Mouse (Mus musculus) gastrocnemius, adult 2 months (tissue): ENCODE results near the gene Atp8b2. TPM values are rescaled to one million over a fixed set of nuclear protein-coding genes. Genes with fewer than 3 reads are reported as not detected.

Experiments
- DNase-seq: peaks from one replicate; pipeline ENCODE4 v3.0.0; 2022
- H3K27ac ChIP-seq: fragments of 200-600 bp; 2 replicates; pipeline ENCODE4 v1.8.1; 2022; ENCODE audit warnings: mild to moderate bottlenecking
- H3K4me3 ChIP-seq: fragments of 200-600 bp; 2 replicates; pipeline ENCODE4 v1.8.1; 2022; ENCODE audit warnings: mild to moderate bottlenecking, moderate library complexity
- CTCF ChIP-seq: fragments of 200-600 bp; IDR thresholded peaks from 2 replicates; pipeline ENCODE4 v1.8.1; 2022; ENCODE audit warnings: antibody characterized with exemption, mild to moderate bottlenecking, moderate library complexity
- intact Hi-C: fragments of 180-260 bp; cut with DNase I; formaldehyde crosslinking; loops from one replicate; pipeline ENCODE4 v1.15.1; 2025
- total RNA-seq, 2 experiments: library from RNA; stranded (reverse); gene quantifications; 2 replicates each; pipeline ENCODE4 v1.2.3; 2021

The Atp8b2 gene
- total RNA-seq, 2 experiments from 2014 or later = 6.0 to 9.8 TPM

DNA sequence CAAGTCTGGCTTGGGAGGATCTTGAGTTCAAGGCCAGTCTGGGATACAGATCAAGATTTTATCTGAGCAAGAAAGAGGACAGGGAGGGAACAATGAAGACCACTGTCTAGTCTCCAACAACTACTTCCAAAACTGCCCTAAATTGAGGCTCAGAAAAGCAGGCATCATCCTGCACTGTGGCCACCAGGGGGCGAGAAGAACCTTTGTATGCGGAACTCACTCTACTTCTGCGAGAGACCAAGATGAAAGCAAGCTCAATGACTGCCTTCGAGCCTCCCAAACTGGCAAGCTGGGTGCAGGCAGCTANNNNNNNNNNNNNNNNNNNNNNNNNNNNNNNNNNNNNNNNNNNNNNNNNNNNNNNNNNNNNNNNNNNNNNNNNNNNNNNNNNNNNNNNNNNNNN lies 9.9 kb downstream of the Atp8b2 start:
- intact Hi-C loops = loop anchor here (1.0 kb wide), 1 partner anchor 124 kb away; no protein-coding TSS in a partner anchor
- Histone ChIP-seq H3K4me3 (no peak overlapping the region), H3K27ac (no peak overlapping the region)
- DNase-seq = peak; percentile 79
- TF ChIP-seq CTCF = peak; percentile 93

DNA sequence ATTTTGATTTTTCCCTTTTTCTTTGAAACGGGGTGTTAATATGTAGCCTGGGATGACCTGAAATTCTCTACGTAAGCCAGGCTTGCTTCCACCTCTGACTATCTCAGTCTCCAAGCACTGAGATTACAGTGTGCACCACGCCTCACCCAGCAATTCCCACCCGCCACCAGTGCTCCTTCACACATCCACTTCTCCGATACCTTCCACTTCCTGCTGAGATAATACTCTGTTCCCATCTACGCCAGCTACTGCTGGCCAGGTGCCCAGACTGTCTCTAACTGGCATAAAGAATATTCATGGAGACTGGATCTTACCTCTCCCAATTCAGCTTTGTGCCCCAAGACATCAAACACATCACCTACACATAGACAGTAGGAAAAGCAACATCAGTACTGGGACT lies 14.7 kb downstream of the Atp8b2 start:
- Histone ChIP-seq H3K4me3 (no peak overlapping the region), H3K27ac (no peak overlapping the region)
- no peak for TF ChIP-seq CTCF
- intact Hi-C loops = no loop called here
- DNase-seq = no peak

DNA sequence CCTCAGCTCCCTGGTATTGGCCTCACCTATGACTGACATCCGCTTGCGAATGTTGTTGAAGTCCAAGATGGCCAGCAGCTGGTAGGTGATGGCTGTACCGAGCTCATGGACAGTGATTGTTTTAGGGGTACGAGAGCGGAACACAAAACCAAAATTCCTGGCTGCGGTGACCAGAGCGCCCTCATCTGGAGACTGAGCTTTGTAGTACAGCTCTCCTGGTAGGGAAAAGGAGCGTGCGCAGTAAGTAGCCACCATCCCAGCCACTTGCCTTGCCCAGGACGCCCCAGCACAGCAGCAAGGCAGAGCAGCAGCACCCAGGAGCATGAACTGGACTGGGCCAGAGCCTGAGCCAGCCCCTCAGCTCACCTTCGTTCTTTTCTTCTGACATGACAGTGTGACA lies 15.3 kb downstream of the Atp8b2 start:
- intact Hi-C loops = no loop called here
- Histone ChIP-seq H3K4me3 (no peak overlapping the region), H3K27ac (no peak overlapping the region)
- no peak for TF ChIP-seq CTCF
- DNase-seq = no peak

DNA sequence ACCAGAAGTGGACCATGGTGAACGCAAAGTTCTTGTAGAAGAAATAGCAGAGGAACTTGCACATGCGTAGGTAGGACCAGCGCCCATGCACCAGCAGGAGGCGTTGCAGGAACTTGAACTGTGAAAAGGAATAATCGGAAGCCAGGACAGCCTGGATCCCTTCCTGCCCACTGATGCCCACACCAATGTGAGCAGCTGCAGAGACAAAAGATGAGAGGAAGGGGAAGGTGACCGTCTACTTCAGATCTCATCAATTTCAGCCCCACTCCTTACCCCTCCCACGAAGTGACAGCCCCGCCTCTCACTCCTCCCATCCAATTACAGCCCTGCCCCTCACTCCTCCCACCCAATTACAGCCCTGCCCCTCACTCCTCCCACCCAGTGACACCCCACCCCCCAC lies 18.3 kb downstream of the Atp8b2 start:
- DNase-seq = no peak
- no peak overlapping the region for H3K4me3 ChIP-seq
- intact Hi-C loops = no loop called here
- no peak for TF ChIP-seq CTCF
- H3K27ac ChIP-seq = no peak overlapping the region

DNA sequence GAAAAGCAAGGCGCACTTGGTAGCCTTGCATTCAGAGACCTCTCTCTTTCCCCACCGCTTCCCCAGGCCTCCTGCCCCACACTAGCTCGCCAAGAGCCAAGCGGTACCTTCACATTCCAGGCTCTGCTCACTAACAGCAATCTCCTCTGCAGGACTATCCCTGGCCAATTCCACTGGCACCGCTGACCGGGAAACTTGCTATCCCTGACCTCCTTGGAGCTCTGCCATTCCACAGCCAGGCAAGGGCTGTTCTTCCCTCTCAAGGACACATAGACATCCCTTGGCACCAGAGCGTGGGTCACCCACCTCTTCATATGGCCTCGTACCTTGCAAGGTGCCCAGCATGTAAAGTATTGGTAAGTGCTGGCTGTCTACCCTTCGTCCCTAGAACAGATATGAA lies 20.4 kb downstream of the Atp8b2 start:
- intact Hi-C loops = no loop called here
- TF ChIP-seq CTCF = no peak
- H3K4me3 ChIP-seq = no peak overlapping the region
- no peak overlapping the region for H3K27ac ChIP-seq
- no peak for DNase-seq

DNA sequence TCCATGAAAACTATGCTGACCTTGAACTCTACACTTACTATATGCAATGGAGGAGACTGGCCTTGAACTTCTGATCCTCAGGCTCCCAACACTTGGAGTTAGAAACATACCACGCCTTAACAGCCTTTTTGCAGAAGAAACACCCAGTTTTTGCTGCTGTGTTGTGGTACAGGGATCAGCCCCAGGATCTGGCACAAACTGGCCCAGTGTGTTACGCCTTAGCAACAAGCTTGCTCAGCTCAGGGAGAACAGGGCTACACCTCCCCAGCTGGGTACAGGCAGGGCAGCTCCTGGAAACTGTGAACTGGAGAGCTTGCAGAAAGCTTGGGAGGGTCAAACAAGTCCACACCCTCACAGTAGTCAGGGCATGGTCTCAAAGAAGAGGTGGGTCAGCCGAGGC lies 26.8 kb downstream of the Atp8b2 start:
- intact Hi-C loops = no loop called here
- no peak for DNase-seq
- no peak for TF ChIP-seq CTCF
- Histone ChIP-seq H3K4me3 (no peak overlapping the region), H3K27ac (no peak overlapping the region)

DNA sequence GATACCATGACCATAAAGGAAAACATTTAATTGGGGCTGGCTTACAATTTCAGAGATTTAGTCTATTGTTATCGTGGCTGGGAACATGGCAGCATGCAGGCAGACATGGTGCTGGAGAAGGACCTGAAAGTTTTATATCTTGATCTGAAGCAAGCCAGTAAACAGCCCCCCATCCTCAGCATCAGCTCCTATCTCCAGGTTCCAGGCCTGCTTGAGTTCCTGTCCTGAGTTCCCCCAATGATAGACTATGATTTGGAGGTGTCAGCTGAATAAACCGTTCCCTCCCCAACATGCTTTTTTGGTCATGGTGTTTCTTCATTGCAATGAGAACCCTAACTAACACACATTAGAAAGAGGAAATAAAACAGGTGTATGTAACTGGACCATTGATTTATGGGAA lies 30.4 kb downstream of the Atp8b2 start:
- TF ChIP-seq CTCF = no peak
- Histone ChIP-seq H3K4me3 (no peak overlapping the region), H3K27ac (no peak overlapping the region)
- no peak for DNase-seq
- intact Hi-C loops = no loop called here

DNA sequence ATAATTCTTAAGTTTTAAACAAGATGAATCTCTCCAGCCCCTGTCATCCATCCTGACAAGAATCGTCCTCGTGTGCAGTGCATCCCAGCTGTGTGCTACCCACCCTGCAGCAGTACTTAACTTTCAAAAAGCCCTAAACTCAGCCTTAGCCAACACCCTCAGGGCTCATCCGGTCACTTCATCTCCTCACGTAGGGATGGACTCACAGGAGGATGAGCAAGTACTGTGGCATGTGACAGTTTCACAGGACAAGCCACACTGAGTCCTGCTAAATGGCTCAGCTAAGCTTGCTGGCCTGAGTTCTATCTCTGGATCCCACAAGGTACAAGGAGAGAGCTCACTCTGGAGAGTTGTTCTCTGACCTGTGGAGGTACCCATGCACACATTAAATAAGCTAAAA lies 34.4 kb downstream of the Atp8b2 start:
- TF ChIP-seq CTCF = no peak
- intact Hi-C loops = no loop called here
- H3K4me3 ChIP-seq = no peak overlapping the region
- DNase-seq = no peak
- no peak overlapping the region for H3K27ac ChIP-seq

DNA sequence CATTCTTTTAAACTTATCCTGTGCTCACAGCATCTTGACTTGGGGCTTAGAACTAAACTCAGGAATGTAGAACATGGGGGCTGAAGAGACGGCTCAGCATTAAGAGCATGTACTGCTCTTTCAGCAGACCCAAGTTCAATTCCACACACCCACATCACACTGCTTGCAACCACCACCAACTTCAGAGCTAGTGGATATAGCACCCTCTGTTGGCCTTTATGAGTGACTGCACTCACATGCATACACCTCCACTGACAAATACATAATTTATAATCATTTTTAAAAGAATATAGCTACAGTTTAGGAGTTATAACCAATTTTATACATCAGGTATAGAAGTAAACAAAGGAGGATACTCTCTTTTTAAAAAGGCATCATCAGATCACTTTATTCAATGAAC lies 36.9 kb downstream of the Atp8b2 start:
- no peak for DNase-seq
- Histone ChIP-seq H3K27ac (no peak overlapping the region), H3K4me3 (no peak overlapping the region)
- intact Hi-C loops = no loop called here
- TF ChIP-seq CTCF = peak; percentile 32; the same call in 1 of the 2 replicates

DNA sequence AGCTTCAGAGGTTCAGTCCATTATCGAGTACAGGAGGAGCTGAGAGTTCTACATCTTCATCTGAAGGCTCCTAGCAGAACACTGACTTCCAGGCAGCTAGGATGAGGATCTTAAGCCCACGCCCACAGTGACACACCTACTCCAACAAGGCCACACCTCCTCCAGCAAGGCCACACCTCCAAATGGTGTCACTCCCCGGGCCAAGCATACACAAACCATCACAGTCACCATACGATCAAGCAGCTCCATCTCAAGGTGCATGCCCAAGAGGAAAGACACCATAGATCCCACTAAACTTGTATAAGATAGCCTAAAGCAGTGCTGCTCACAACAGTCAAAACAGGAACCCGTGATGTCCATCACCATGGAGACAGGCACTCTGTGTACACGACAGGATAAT lies 42.6 kb downstream of the Atp8b2 start:
- no peak for DNase-seq
- H3K4me3 ChIP-seq = no peak overlapping the region
- intact Hi-C loops = no loop called here
- no peak for TF ChIP-seq CTCF
- H3K27ac ChIP-seq = no peak overlapping the region

DNA sequence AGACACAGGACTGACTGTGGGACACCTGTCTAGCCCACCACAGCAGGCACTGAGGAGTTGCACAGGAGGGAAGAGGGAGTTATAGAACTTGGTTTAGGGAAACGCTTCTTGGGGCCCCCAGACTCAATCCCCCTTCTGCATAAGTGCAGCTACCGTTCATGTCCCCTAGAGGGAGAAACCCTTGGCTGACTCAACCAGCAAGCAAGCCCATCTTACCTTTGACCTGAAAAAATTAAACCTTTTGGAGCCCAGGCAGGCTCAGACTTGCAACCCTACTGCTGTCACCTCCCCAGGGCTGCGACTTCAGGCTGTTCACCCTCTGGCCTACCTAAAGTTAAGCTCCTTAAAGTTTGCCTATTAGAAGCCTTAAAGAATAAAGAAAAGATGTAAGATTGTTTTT lies 45.9 kb downstream of the Atp8b2 start:
- no peak for TF ChIP-seq CTCF
- intact Hi-C loops = no loop called here

DNA sequence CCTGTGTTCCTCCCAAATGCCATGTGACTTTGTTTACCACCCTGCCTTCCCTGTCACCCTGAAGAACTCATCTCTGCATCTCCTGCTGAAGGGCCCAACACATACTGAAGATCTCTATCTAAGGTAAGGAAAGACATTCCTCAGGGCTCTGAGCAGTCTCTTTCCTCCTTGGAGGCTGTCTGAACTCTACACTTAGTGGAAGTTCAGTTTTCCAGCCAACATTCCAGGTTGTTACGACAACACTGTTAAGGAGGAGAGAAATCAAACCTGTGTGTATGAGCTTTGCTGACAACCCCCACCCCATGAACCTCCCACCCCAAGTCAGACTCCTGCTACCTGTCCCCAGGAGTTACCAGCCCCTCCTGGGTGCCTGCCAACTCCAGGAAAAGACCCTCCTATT lies 46.7 kb downstream of the Atp8b2 start:
- Histone ChIP-seq H3K27ac (no peak overlapping the region), H3K4me3 (no peak overlapping the region)
- no peak for DNase-seq
- no peak for TF ChIP-seq CTCF
- intact Hi-C loops = no loop called here

More for the DNA sequence above, 45.9 kb downstream of the Atp8b2 start:
- no peak overlapping the region for H3K27ac ChIP-seq
- no peak overlapping the region for H3K4me3 ChIP-seq
- DNase-seq = no peak

DNA sequence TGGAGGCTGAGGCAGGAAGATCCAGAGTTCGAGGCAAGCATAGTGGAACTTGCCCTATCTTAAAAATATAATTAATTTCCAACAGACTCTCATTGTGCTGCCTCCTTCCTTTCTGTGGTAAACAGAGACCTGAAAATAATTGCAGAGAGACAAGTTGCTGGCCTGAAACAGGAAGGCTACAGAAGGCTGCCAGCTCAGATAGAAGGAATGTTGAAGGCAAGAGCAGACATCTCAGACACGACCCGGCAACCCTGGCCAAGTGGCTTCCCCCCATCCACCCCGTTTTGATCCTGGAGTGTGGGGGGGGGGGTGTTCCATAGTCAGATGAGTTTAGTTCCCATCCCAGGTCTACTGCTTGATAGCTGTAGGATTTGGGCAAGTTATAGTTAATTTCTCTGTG lies 48.6 kb downstream of the Atp8b2 start:
- DNase-seq = no peak
- Histone ChIP-seq H3K4me3 (no peak overlapping the region), H3K27ac (no peak overlapping the region)
- intact Hi-C loops = no loop called here
- no peak for TF ChIP-seq CTCF

DNA sequence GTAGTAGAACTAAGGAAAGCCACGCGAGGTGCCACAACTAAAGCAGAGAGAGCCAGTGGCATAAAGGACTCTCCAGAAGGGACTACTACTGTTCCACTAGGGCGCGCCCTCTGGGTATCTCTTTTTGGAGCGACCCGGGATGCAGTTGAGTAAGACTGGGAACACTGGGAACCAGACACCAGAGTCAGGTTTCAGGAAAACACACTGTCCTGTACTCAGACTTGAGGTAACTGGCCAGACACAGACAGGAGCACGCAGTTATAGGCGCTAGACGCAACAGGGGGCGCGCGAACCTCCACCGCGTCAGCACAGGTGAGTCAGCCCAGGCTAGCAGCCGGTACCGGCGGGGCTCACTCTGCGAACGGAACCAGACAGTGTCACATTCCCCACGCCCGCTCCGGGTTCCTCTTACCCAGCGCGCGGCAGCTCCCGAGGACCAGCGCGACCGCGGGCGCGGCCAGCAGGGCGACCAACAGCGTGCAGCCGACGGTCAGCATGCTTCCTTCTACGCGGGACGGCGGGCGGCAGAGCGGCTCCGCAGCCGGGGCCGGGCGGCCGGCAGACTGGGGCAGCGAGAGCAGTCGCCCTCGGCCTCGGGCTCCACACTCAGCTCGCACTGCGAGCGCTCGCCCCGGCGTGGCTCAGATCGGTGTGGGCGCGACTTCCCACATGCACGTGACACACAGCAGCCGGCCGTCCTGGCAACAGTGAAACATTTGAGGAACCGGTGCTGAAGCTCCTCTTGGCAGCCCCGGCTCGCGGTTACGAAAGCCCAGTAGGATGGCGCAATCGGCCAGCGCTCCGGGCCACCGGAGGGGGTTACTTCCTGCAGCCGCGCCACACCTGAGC lies 50.5 kb downstream of the Atp8b2 start, which contains the start of gene Il6ra:
TSS of gene Il6ra (minus strand) at position 654 of the 849 bp plus-strand sequence.
- peak; percentile 25 for TF ChIP-seq CTCF
- Histone ChIP-seq H3K4me3 (peak within 1 kb of the TSS; percentile 87), H3K27ac (peak within 1 kb of the TSS; percentile 95)
- DNase-seq = peak; percentile 97
- intact Hi-C loops = no loop called here
